Mouse (Mus musculus) ES-Bruce4 (cell line): ENCODE results near the gene Pigc. TPM values are rescaled to one million over a fixed set of nuclear protein-coding genes. Genes with fewer than 3 reads are reported as not detected.

Experiments
- H3K27ac ChIP-seq: 2 replicates; pipeline ENCODE4 v1.5.1; 2012; ENCODE audit warnings: low read length, inconsistent platforms; ENCODE audit not compliant: insufficient read depth
- H3K27me3 ChIP-seq: 2 replicates; pipeline ENCODE4 v1.6.1; 2012; ENCODE audit warnings: mild to moderate bottlenecking, low read length, inconsistent platforms; ENCODE audit not compliant: control insufficient read depth, poor library complexity, insufficient read depth, severe bottlenecking
- H3K36me3 ChIP-seq: 2 replicates; pipeline ENCODE4 v1.6.1; 2012; ENCODE audit warnings: inconsistent platforms, mild to moderate bottlenecking, low read length, moderate library complexity; ENCODE audit not compliant: control insufficient read depth, poor library complexity, insufficient read depth, severe bottlenecking
- H3K4me1 ChIP-seq: one replicate; pipeline ENCODE4 v1.8.1; 2011; ENCODE audit warnings: low read length; ENCODE audit not compliant: control insufficient read depth, insufficient read depth
- H3K4me3 ChIP-seq: 2 replicates; pipeline ENCODE4 v1.5.1; 2011; ENCODE audit warnings: low read depth, mild to moderate bottlenecking, low read length
- H3K9ac ChIP-seq: 2 replicates; pipeline ENCODE4 v1.6.1; 2012; ENCODE audit warnings: low read depth, mild to moderate bottlenecking, inconsistent platforms; ENCODE audit not compliant: poor library complexity, severe bottlenecking
- H3K9me3 ChIP-seq: replicated peaks from 2 replicates; pipeline ENCODE4 v1.6.1; 2012; ENCODE audit warnings: mild to moderate bottlenecking, low read length, inconsistent platforms; ENCODE audit not compliant: control insufficient read depth, poor library complexity, insufficient read depth, severe bottlenecking
- CTCF ChIP-seq: IDR thresholded peaks from one replicate; pipeline ENCODE4 v1.8.1; 2011; ENCODE audit warnings: low read depth, low read length
- EP300 ChIP-seq: IDR thresholded peaks from 2 replicates; pipeline ENCODE4 v1.6.1; 2011; ENCODE audit warnings: low read depth, low read length; ENCODE audit not compliant: insufficient read depth
- POLR2A ChIP-seq: IDR thresholded peaks from one replicate; pipeline ENCODE4 v1.8.1; 2011; ENCODE audit warnings: low read length; ENCODE audit not compliant: insufficient read depth
- polyA plus RNA-seq: library from polyadenylated mRNA; stranded (reverse); fragments of >200 nt; gene quantifications from 2 replicates; pipeline ENCODE4 v1.2.4, GENCODE M21; 2011; ENCODE audit warnings: low read depth; ENCODE audit not compliant: missing spikeins, insufficient read depth, insufficient read length

The Pigc gene
- polyA plus RNA-seq, 1 experiment = 9.2 TPM

GRCm38 (mm10) chr1:162018601-162018977 is 49.6 kb downstream of the Pigc start:
- no peak for TF ChIP-seq POLR2A
- no peak for TF ChIP-seq CTCF
- TF ChIP-seq EP300 = no peak
- H3K27ac ChIP-seq = no peak overlapping the region
- H3K9me3 ChIP-seq = no peaks in the 10 kb centered on the region

GRCm38 (mm10) chr1:162020303-162020731 is 51.3 kb downstream of the Pigc start:
- Histone ChIP-seq H3K9ac (no peak overlapping the region), H3K27ac (no peak overlapping the region), H3K36me3 (no peaks in the 10 kb centered on the region), H3K4me1 (no peaks in the 10 kb centered on the region), H3K9me3 (no peaks in the 10 kb centered on the region), H3K4me3 (no peak overlapping the region), H3K27me3 (no peaks in the 10 kb centered on the region)
- TF ChIP-seq EP300 (no peak), CTCF (no peak)

More at GRCm38 (mm10) chr1:162018601-162018977, 49.6 kb downstream of the Pigc start:
- no peak overlapping the region for H3K9ac ChIP-seq
- no peaks in the 10 kb centered on the region for H3K27me3 ChIP-seq
- no peaks in the 10 kb centered on the region for H3K4me1 ChIP-seq
- no peaks in the 10 kb centered on the region for H3K36me3 ChIP-seq
- H3K4me3 ChIP-seq = no peak overlapping the region

DNA sequence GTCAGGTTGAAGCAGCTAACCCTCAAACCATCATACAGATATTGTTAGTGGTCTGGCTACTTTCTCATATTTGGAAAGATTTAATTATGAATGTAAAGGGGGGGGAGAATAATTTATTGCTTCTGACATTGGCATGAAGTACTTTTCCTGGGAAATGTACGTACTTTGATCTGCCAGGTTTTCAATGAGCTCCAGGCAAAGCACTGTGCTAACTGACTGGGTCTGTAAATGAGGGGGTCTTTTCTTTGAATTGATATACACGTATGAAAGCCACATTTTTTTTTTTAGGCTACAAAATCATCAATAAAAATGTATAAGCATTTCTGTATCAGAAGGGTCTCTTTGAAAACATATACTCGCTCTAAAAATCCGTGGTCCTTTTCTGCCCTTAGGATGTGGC is 51.8 kb downstream of the Pigc start:
- no peak overlapping the region for H3K9ac ChIP-seq
- H3K36me3 ChIP-seq = no peaks in the 10 kb centered on the region
- no peak for TF ChIP-seq CTCF
- TF ChIP-seq EP300 = no peak
- no peak for TF ChIP-seq POLR2A
- no peaks in the 10 kb centered on the region for H3K4me1 ChIP-seq
- H3K4me3 ChIP-seq = no peak overlapping the region
- no peak overlapping the region for H3K27ac ChIP-seq
- no peaks in the 10 kb centered on the region for H3K27me3 ChIP-seq
- no peaks in the 10 kb centered on the region for H3K9me3 ChIP-seq

Other genes starting within 250 kb of the Pigc start
- not detected in 2 replicates for gene Fasl, start 180.7 kb upstream of the Pigc start, polyA plus RNA-seq
- 45.8 and 52.0 TPM in 2 replicates for gene Suco, start 92.5 kb upstream of the Pigc start, polyA plus RNA-seq
- gene 4930558K02Rik, start 10.4 kb downstream of the Pigc start, polyA plus RNA-seq = not detected in 2 replicates